Mouse (Mus musculus): ENCODE measurements around the gene Cluh.

- TF ChIP-seq POLR2A (IDR thresholded peaks at IDR 0.05; ENCODE audit: control insufficient read depth, extremely low read depth, insufficient read depth, low read length, poor library complexity) (no peak), CTCF (IDR thresholded peaks at IDR 0.05; ENCODE audit: borderline replicate concordance, control insufficient read depth, extremely low read depth, insufficient read depth, low read length, poor library complexity) (no peak)
Observed at GRCm38 (mm10) chr11:74671839-74672238, 22.5 kb downstream of the Cluh start.

All from thymus, adult 2 months (tissue).